Mouse (Mus musculus) G1E (cell line): ENCODE measurements around the gene Akap9.

ENCODE experiments used
- CTCF ChIP-seq: IDR thresholded peaks from 2 replicates; pipeline ENCODE4 v1.5.1; 2012; ENCODE audit warnings: low read depth, low read length, inconsistent platforms, mixed read lengths
- GATA1 ChIP-seq: IDR thresholded peaks from 2 replicates; pipeline ENCODE4 v1.6.1; 2012; ENCODE audit warnings: borderline replicate concordance, low read length, inconsistent platforms, mixed read lengths
- GATA2 ChIP-seq: IDR thresholded peaks from 2 replicates; pipeline ENCODE4 v1.6.1; 2012; ENCODE audit warnings: low read depth, low read length, inconsistent platforms, borderline replicate concordance
- POLR2AphosphoS5 ChIP-seq: IDR thresholded peaks from 2 replicates; pipeline ENCODE4 v1.6.1; 2012; ENCODE audit warnings: low read depth, low read length, inconsistent platforms; ENCODE audit not compliant: insufficient replicate concordance

DNA sequence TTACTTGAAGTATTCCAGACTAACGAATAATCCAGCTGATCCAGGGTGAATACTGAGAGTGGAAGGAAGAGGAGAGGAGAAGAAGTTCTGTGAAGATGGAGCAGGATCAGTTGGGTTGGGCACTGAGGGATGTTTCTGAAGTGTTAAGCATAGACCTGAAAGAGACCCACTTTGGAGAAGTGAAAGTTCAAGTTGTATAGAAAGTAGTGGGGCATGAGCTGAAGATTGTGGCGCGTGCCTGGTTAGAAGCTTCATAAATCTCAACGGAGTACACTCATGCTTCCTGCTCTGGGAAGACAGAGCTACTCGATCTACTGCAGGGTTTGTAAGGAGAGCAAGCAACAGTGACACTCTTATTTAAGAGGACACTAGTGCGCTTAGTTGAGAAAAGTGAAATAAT lies 41.3 kb downstream of the Akap9 start:
- no peak for TF ChIP-seq CTCF
- no peak for TF ChIP-seq GATA1
- TF ChIP-seq GATA2: no peak
- no peak for TF ChIP-seq POLR2AphosphoS5
